Mouse (Mus musculus) gastrocnemius, postnatal 14 days (tissue): Measurements from ENCODE around the gene Vps51. TPM values are rescaled to one million over a fixed set of nuclear protein-coding genes. Genes with fewer than 3 reads are reported as not detected.
A peak's percentile ranks its signal among the peaks of the same experiment; 100 is the strongest.

Experiments
- DNase-seq: peaks from one replicate; pipeline ENCODE4 v3.0.0; 2021; ENCODE audit warnings: mixed read lengths
- intact Hi-C: fragments of 180-260 bp; cut with DNase I; formaldehyde crosslinking; loops from one replicate; pipeline ENCODE4 v1.15.1; 2025; ENCODE audit warnings: low total_unique reads
- long read RNA-seq, 2 experiments: library from polyadenylated mRNA; stranded (forward); transcript quantifications; one replicate each; pipeline ENCODE4 v2.0.0; 2021
- total RNA-seq, 2 experiments: library from RNA; stranded (reverse); gene quantifications; 2 replicates each; pipeline ENCODE4 v1.2.3; 2021

Gene Vps51
- 10 to 100 TPM; 20.4 to 24.0 TPM for total RNA-seq
- long read RNA-seq, experiment 1, transcript Vps51-201 (10 exons, 2,675 nt) = major isoform, 19 of 28 reads
- long read RNA-seq, experiment 1, partial matches to known transcripts = 4 of 28 reads
- long read RNA-seq, experiment 1, other reads (novel, unspliced or antisense) = 2 of 28 reads
- long read RNA-seq, experiment 2, transcript Vps51-201 (10 exons, 2,675 nt) = major isoform, 36 of 45 reads
- long read RNA-seq, experiment 2, partial matches to known transcripts = 3 of 45 reads
- long read RNA-seq, experiment 2, other reads (novel, unspliced or antisense) = 4 of 45 reads

DNA sequence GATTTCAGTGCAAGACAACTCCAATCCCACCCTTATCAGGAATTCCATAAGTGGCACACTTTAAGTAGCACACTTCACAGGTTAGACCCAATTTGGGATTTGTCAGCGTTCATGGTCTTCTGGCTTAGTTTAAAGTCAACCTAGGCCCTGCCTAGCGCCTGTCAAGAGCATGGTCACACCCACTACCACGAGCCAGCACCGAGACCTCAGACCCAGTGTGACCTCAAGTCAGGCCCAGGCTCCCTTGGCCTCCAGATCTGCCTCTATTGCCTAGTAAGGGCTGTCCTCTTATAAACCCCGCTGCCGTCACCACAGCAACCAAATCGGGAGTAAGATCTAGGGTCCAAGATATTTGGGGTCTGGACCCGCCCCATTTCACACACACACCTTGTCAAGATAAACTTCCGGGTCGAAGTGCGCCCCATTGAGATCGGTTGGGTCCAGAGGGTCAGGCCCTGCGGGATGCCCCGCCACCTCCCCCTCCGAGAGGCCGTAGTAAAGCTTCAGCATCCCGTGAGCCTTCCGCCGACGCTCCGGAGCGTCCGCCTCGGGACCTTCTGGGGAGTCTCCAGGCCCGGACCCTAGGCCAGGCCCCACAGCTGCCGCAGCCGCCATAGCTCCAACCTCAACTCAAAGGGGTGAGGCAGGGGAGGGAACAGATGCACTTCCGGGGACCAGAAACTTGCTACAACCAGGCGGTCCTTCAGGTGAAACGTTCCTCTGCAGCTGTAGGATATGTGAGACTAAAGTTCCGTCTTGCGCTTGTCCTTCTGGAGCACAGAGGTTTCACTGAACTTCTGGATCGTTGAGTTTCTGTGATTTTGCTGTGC is at the start of gene Vps51:
Vps51 (minus strand) TSS at position 668 of the 830 bp plus-strand sequence.
- intact Hi-C loops = no loop called here

GRCm38 (mm10) chr19:6126289-6126688 is 49.3 kb upstream of the Vps51 start:
- no peak for DNase-seq
- intact Hi-C loops = loop anchor here (10.0 kb wide), 1 partner anchor 161 kb away; the partner anchor contains the start of gene Pola2

More for the DNA sequence above, at the start of gene Vps51:
- peak; percentile 79 for DNase-seq

DNA sequence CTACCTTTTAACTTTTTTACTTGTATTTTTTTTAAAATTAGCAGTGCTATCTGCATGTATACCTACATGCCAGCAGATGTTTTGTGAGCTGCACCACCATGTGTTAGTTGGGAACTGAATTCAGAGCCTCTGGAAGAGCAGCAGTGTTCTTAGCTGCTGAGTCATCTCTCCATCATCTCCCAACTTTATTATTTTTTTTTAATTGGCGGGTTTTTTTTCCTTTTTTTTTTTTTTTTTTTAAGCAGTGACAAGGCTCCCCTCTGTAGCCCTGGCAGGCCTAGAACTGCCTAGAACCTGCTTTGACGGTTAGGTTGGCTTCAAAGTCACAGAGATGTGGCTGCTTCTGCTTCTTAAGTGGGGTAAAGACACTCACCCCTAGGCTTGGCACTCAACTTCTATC is 47.9 kb upstream of the Vps51 start:
- intact Hi-C loops = loop anchor here (10.0 kb wide), 1 partner anchor 160 kb away; the partner anchor contains the start of gene Pola2
- no peak for DNase-seq

GRCm38 (mm10) chr19:6123330-6123729 is 46.3 kb upstream of the Vps51 start:
- DNase-seq = no peak
- intact Hi-C loops = loop anchor here (10.0 kb wide), 1 partner anchor 159 kb away; the partner anchor contains the start of gene Pola2

DNA sequence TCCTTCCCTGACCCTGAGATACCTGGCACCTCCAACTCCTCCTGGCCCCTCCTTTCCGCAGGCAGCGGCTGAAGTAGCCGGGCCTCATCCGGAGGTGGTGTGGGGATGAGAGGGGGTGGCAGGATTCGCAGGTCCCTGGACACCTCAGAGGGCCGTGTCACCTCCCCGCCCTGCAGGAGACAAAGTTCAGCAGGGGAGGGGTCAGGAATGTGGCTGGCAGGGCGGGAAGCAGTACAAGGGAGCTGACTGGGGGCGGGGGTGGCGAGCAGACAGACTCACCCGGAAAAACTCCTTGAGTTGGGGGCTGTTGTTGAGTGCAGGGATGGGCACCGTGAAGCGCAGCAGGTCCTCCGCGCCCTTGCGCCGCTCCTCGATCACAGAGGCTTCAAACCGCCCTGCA is 44.7 kb upstream of the Vps51 start:
- intact Hi-C loops = loop anchor here (10.0 kb wide), 1 partner anchor 157 kb away; the partner anchor contains the start of gene Pola2
- DNase-seq = no peak

DNA sequence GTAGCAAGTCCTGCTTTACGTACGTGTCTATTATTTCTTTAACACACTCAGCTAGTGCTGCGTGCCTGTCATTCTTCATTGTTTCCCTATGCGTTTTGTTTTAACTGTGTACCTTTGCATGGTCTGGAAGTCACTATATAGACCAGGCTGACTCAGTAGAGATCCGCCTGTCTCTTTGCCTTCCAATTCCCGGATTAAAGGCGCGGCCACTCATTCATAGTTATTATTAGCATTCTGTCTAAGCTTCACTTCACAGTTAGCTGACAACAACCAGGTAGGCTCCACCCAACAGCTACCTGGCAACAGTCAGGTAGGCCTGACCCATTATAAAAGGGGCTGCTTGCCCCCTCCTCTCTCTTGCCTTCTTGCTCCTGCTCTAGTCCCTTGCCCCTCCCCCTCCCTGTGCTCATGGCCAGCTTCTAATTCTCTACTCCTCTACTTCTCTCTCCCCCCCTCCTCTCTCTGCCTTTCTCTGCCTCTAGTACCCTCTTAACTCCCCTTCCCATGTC is 41.7 kb upstream of the Vps51 start:
- intact Hi-C loops = no loop called here
- no peak for DNase-seq

DNA sequence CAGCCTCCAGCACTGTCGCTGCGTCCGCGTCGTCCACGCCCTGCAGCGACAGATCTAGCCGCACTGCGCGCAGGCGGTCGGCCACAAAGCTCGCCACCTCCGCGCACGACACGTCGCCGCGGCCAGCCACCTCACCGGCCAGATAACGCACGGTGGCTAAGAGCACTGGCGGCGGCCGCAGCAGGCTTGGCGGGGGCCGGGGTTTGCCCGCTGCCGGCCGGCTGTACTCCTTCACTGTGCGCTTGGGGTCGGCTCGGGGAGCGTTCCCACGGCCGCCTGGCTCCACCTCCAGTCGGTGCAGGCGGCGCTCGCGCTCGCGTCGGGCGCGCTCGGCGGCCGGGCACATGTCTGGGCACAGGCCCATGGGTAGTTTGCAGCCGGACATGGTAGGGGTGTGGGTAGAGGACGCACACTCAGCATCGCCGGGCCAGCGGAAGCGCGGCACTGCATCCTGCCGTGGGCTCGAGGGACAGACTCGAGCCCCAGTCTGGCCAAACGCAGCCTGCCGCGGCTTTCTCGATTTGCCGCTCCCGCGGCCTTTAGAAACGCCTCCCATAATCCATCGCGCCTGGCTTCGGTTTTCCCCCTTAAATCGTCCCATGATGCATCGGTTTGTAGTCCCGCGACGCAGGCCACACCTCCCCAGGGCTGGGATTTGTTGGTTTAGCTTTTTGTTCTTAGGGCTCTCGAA is 41.1 kb upstream of the Vps51 start, which contains the start of gene Sac3d1:
Sac3d1 (minus strand) TSS at position 665 of the 691 bp plus-strand sequence.
- intact Hi-C loops = no loop called here

GRCm38 (mm10) chr19:6117346-6117985 is 40.4 kb upstream of the Vps51 start:
- intact Hi-C loops = no loop called here
- no peak for DNase-seq

More for the DNA sequence above, 41.1 kb upstream of the Vps51 start, which contains the start of gene Sac3d1:
- DNase-seq = peak; percentile 87

DNA sequence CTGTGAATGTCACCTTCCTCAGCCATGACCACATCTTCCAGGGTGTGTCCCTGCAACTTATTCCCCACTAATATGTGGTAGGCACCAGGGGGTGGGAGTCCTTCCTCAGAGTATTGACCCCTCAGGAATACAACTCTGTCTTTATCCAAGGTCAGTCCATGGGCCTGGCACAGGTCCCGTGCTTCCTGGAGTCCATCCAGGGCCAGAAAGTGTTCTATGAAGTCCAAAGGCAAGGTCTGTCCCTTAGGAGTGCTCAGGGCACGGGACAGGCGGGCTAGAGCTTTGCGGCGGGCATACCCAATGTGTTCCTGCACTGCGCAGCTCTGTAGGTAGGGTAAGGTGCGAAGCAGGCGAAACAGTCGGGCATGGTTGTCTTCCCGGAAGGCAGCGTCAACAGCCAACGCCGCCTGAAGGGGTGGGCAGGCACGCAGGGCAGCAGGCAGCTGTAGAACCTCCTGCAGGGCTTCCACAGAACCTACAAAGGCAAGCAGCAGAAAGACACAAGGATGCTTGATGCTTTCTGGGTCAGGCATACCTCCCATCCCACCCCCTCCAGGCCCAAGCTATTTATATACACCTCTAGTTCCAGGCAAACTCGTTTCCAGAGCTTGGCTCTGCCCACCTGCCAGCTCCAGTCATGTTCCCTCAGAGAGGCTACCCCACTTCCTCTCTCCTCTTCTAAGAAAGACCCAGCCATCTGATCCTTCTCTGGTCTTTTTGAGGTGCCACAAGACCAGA is 39.3 kb upstream of the Vps51 start:
- no peak for DNase-seq
- intact Hi-C loops = no loop called here

DNA sequence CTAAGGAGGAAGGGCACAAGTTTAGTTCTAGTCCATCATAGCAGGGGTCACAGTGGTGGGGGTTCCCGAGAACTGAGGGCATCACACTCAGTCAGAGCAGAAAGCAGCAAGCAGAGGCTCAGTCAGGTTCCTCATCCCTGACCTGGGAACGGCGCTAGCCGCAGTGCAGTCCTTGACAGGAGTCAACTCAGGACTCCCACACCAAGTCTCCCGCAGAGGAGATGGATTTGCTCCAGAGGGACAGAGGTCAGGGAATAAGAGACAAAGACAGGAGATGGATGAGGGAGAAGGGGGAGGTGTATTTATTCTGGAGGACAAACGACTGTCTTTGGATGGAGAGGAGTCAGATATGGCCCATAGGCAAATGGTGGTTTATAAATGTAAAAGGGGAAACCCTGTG is 36.1 kb upstream of the Vps51 start:
- intact Hi-C loops = no loop called here

DNA sequence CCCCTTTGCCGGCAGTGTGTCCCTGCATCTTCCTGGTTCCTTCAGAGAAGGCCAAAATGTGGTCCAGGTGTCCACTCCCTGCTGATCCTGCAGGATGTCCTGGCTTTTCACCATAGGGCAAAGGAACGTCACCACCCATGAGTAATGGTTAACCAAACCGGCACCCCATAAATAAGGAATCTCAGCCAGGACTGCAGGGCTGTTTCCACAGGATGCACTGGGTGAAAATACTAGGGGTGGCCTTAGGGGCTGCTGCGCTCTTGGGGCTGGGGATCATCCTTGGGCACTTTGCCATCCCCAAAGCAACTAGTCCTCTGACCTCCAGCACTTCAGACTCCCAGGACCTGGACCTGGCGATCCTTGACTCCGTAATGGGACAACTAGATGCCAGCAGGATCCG is 28.6 kb upstream of the Vps51 start, which contains the start of gene Naaladl1:
Naaladl1 (plus strand) TSS at position 197 of the 400 bp plus-strand sequence.
- intact Hi-C loops = no loop called here
- DNase-seq = no peak

More for the DNA sequence above, 36.1 kb upstream of the Vps51 start:
- DNase-seq = no peak

- intact Hi-C loops = no loop called here
Observed at GRCm38 (mm10) chr19:6104476-6104875, 27.4 kb upstream of the Vps51 start.

DNA sequence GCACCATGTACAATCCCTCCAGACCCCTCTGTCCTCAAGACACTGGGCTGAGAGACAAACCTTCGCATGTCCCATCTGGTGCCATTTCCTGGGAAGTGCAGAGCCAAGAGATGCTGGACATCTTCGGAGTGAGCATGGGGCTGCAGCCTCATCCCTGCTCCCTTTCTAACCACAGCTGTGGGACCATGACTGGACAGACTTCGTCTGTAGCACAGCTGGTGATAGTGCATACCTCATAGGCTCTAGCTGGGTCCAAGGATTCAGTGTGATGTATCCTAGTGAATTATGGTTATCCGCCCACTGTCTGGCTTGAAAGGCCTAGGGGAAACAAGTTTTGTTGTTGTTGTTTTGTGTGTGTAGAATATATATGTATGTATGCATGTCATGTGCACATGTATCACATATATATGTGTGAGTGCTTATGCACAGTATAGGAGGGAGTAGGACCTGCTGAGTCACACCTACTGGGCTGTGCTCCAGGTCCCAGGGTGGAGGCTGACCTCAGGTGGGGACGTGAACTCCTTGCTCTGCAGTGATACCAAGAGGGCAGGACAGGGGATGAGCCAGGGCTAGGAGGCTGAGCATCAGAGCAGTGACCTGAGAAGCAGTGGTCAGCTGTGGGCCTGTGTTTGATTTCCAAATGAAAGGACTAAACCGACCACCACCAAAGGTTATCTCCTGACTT is 25.3 kb upstream of the Vps51 start:
- DNase-seq = no peak
- intact Hi-C loops = no loop called here

More at GRCm38 (mm10) chr19:6104476-6104875, 27.4 kb upstream of the Vps51 start:
- no peak for DNase-seq

- DNase-seq = no peak
- intact Hi-C loops = no loop called here
Observed at GRCm38 (mm10) chr19:6101186-6101585, 24.2 kb upstream of the Vps51 start.

- no peak for DNase-seq
- intact Hi-C loops = no loop called here
Observed at GRCm38 (mm10) chr19:6097847-6098246, 20.8 kb upstream of the Vps51 start.

DNA sequence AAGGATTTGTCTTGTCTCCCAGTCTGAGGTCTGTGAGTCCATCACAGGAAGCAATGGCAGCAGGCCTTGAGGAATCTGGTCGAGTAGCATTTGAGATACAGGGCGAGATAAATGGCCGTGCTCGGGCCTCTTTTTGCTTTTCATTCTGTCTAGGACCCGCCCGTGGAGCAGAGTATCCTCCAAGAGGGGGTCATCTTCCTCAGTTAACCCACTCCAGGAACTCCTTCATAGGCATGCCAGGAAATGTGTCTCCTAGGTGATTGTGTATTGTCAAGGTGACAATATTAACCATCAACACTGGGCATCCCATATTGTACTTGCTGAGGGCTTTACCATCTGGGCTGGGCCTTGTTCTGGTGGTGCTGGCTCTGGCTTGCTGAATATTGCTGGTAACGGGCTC is 17.1 kb upstream of the Vps51 start, which contains the start of gene AC131692.1:
AC131692.1 (plus strand) TSS at position 301 of the 400 bp plus-strand sequence.
- DNase-seq = no peak
- intact Hi-C loops = no loop called here

GRCm38 (mm10) chr19:6088841-6089240 is 11.8 kb upstream of the Vps51 start:
- intact Hi-C loops = no loop called here
- DNase-seq = no peak
